Mouse (Mus musculus): Measurements from ENCODE around the gene Gm6034.
"Not testable (repeated sequence)": the region's sequence is repeated elsewhere in the genome, so short reads cannot be mapped to it uniquely, and the experiment has no call there.

Gene Gm6034

GRCm38 (mm10) chr17:36082519-36083232, 39.9 kb downstream of the Gm6034 start:
- not testable (repeated sequence) for DNase-seq (ENCODE audit: low spot score)

GRCm38 (mm10) chr17:36083266-36083869, 40.6 kb downstream of the Gm6034 start:
- DNase-seq (ENCODE audit: low spot score), result no peak

GRCm38 (mm10) chr17:36083870-36084451, 41.2 kb downstream of the Gm6034 start:
- no peak for DNase-seq (ENCODE audit: low spot score)

GRCm38 (mm10) chr17:36085976-36086375, 43.2 kb downstream of the Gm6034 start:
- DNase-seq (ENCODE audit: low spot score), result not testable (repeated sequence)

- not testable (repeated sequence) for DNase-seq (ENCODE audit: low spot score)
These were observed 49.2 kb downstream of the Gm6034 start for GRCm38 (mm10) chr17:36091933-36092332.

GRCm38 (mm10) chr17:36092520-36092919, 49.8 kb downstream of the Gm6034 start:
- DNase-seq (ENCODE audit: low spot score), result not testable (repeated sequence)

- DNase-seq (ENCODE audit: low spot score), result no peak
These were observed 51.2 kb downstream of the Gm6034 start for GRCm38 (mm10) chr17:36093936-36094335.

- not testable (repeated sequence) for DNase-seq (ENCODE audit: low spot score)
These were observed 56.8 kb downstream of the Gm6034 start for GRCm38 (mm10) chr17:36099603-36100002.

GRCm38 (mm10) chr17:36102091-36102490, 59.3 kb downstream of the Gm6034 start:
- not testable (repeated sequence) for DNase-seq (ENCODE audit: low spot score)

Measured in layer of hippocampus, adult 11-12 months (tissue).